Mouse (Mus musculus) right cerebral cortex, postnatal 25 days (tissue): ENCODE results near the gene Spz1.
"Not testable (repeated sequence)": the region's sequence is repeated elsewhere in the genome, so short reads cannot be mapped to it uniquely, and the experiment has no call there.

Experiments used
- DNase-seq: peaks from one replicate; pipeline ENCODE4 v3.0.0; 2022

Spz1 gene

GRCm38 (mm10) chr13:92576072-92576471 is at the start of gene Spz1:
Spz1 (minus strand) TSS chr13:92576172.
- no peak for DNase-seq

- no peak for DNase-seq
These were observed 40.5 kb upstream of the Spz1 start for GRCm38 (mm10) chr13:92616459-92616858.

- DNase-seq, result no peak
These were observed 39.2 kb upstream of the Spz1 start for GRCm38 (mm10) chr13:92615201-92615600.

- no peak for DNase-seq
These were observed 37.1 kb upstream of the Spz1 start for GRCm38 (mm10) chr13:92613094-92613493.

GRCm38 (mm10) chr13:92611917-92612316 is 35.9 kb upstream of the Spz1 start:
- DNase-seq, result no peak

GRCm38 (mm10) chr13:92611254-92611784 is 35.3 kb upstream of the Spz1 start:
- no peak for DNase-seq

GRCm38 (mm10) chr13:92610311-92611221 is 34.6 kb upstream of the Spz1 start, which contains the start of gene Serinc5:
Serinc5 (plus strand) TSS chr13:92611091.
- DNase-seq, result peak; percentile 97

GRCm38 (mm10) chr13:92609486-92610310 is 33.7 kb upstream of the Spz1 start:
- DNase-seq, result no peak

GRCm38 (mm10) chr13:92605306-92605705 is 29.3 kb upstream of the Spz1 start:
- DNase-seq, result not testable (repeated sequence)

GRCm38 (mm10) chr13:92595424-92595823 is 19.5 kb upstream of the Spz1 start:
- no peak for DNase-seq

- no peak for DNase-seq
These were observed 18.9 kb upstream of the Spz1 start for GRCm38 (mm10) chr13:92594907-92595306.

- no peak for DNase-seq
These were observed 18.5 kb upstream of the Spz1 start for GRCm38 (mm10) chr13:92594481-92594880.

- DNase-seq, result no peak
These were observed 17.9 kb upstream of the Spz1 start for GRCm38 (mm10) chr13:92593731-92594396.

- DNase-seq, result no peak
These were observed 17.0 kb upstream of the Spz1 start for GRCm38 (mm10) chr13:92592786-92593635.

- no peak for DNase-seq
These were observed 16.4 kb upstream of the Spz1 start for GRCm38 (mm10) chr13:92592268-92592785.

GRCm38 (mm10) chr13:92591225-92591624 is 15.3 kb upstream of the Spz1 start:
- DNase-seq, result no peak

- DNase-seq, result no peak
These were observed 13.3 kb upstream of the Spz1 start for GRCm38 (mm10) chr13:92589255-92589654.

- DNase-seq, result no peak
These were observed 12.7 kb upstream of the Spz1 start for GRCm38 (mm10) chr13:92588704-92589103.

GRCm38 (mm10) chr13:92584094-92584717 is 8.2 kb upstream of the Spz1 start:
- DNase-seq, result no peak

- peak; percentile 60 for DNase-seq
These were observed 4.5 kb upstream of the Spz1 start for GRCm38 (mm10) chr13:92580220-92581043.
